Mouse (Mus musculus) lung, embryonic 16.5 days (tissue): ENCODE results near the gene Dbn1. TPM values are rescaled to one million over a fixed set of nuclear protein-coding genes. Genes with fewer than 3 reads are reported as not detected.

Experiments
- ATAC-seq: fragments of 200-750 bp; cut with Nextera tagmentation; 2 replicates; pipeline ENCODE4 v1.8.0; 2017; ENCODE audit warnings: low read depth, mild to moderate bottlenecking, moderate library complexity
- H3K27ac ChIP-seq: fragments of 300-500 bp; sonication (generic); 2 replicates; pipeline ENCODE4 v1.5.1; 2014; ENCODE audit warnings: mild to moderate bottlenecking, control low read depth, low read length
- H3K27me3 ChIP-seq: fragments of 300-500 bp; sonication (generic); 2 replicates; pipeline ENCODE4 v1.6.1; 2014; ENCODE audit warnings: low read depth, low read length, mixed read lengths; ENCODE audit not compliant: control insufficient read depth, insufficient read depth
- H3K36me3 ChIP-seq: fragments of 300-500 bp; sonication (generic); 2 replicates; pipeline ENCODE4 v1.6.1; 2014; ENCODE audit warnings: low read length; ENCODE audit not compliant: control insufficient read depth, insufficient read depth
- H3K4me1 ChIP-seq: fragments of 300-500 bp; sonication (generic); replicated peaks from 2 replicates; pipeline ENCODE4 v1.6.1; 2014; ENCODE audit warnings: low read length, mixed read lengths; ENCODE audit not compliant: control insufficient read depth, insufficient read depth
- H3K4me2 ChIP-seq: fragments of 300-500 bp; sonication (generic); 2 replicates; pipeline ENCODE4 v1.6.1; 2014; ENCODE audit warnings: low read depth, low read length, control low read depth
- H3K4me3 ChIP-seq: fragments of 300-500 bp; sonication (generic); 2 replicates; pipeline ENCODE4 v1.5.1; 2014; ENCODE audit warnings: mild to moderate bottlenecking, low read length, control low read depth
- H3K9ac ChIP-seq: fragments of 300-500 bp; sonication (generic); 2 replicates; pipeline ENCODE4 v1.6.1; 2014; ENCODE audit warnings: low read length, control low read depth
- H3K9me3 ChIP-seq: fragments of 300-500 bp; sonication (generic); 2 replicates; pipeline ENCODE4 v1.6.1; 2016; ENCODE audit warnings: low read length; ENCODE audit not compliant: control insufficient read depth
- WGBS: fragments of 180-500 bp; shearing (Covaris S2); extraction: QIAGEN DNeasy Blood & Tissue Kit; methylation state at CpG from one replicate; pipeline ENCODE4 v1.1.7; 2014; 5-methylcytosine and 5-hydroxymethylcytosine counted together
- polyA plus RNA-seq: library from polyadenylated mRNA; unstranded; fragments of >200 nt; fragmentation: Nextera tagmentation; extraction: Ambion mirVana; gene quantifications from 2 replicates; pipeline ENCODE4 v1.2.1, GENCODE M21; 2015

Gene Dbn1
- polyA plus RNA-seq, 1 experiment from 2014 or later, result 115 TPM

GRCm38 (mm10) chr13:55475750-55476149, 12.2 kb downstream of the Dbn1 start:
- Histone ChIP-seq H3K9me3 (no peaks in the 10 kb centered on the region), H3K4me2 (no peak overlapping the region), H3K27me3 (no peaks in the 10 kb centered on the region; the same call in 1 of the 2 replicates), H3K4me1 (peaks cover 8% of the 10 kb centered on the region), H3K9ac (no peak overlapping the region), H3K4me3 (no peak overlapping the region), H3K36me3 (peaks cover 18% of the 10 kb centered on the region), H3K27ac (no peak overlapping the region)
- 81% methylated on average over 5 of the region's 5 CpGs for WGBS
- no peak for ATAC-seq

GRCm38 (mm10) chr13:55474621-55475069, 13.3 kb downstream of the Dbn1 start:
- no peak overlapping the region for H3K4me2 ChIP-seq
- H3K27ac ChIP-seq, result no peak overlapping the region
- H3K4me3 ChIP-seq, result no peak overlapping the region
- H3K9me3 ChIP-seq, result no peaks in the 10 kb centered on the region
- no peak for ATAC-seq
- H3K36me3 ChIP-seq, result peaks cover 10% of the 10 kb centered on the region
- H3K9ac ChIP-seq, result no peak overlapping the region
- peaks cover 3% of the 10 kb centered on the region; the same call in 1 of the 2 replicates for H3K27me3 ChIP-seq
- WGBS, result 51% methylated on average over 5 of the region's 5 CpGs
- peaks cover 8% of the 10 kb centered on the region for H3K4me1 ChIP-seq

GRCm38 (mm10) chr13:55473961-55474360, 13.9 kb downstream of the Dbn1 start:
- Histone ChIP-seq H3K4me3 (no peak overlapping the region), H3K27me3 (peaks cover 3% of the 10 kb centered on the region; the same call in 1 of the 2 replicates), H3K4me1 (peaks cover 8% of the 10 kb centered on the region), H3K36me3 (peaks cover 10% of the 10 kb centered on the region), H3K27ac (no peak overlapping the region), H3K9ac (no peak overlapping the region), H3K4me2 (no peak overlapping the region), H3K9me3 (no peaks in the 10 kb centered on the region)
- ATAC-seq, result no peak
- 73% methylated on average over 11 of the region's 11 CpGs for WGBS

GRCm38 (mm10) chr13:55473076-55473831, 14.7 kb downstream of the Dbn1 start:
- peaks cover 8% of the 10 kb centered on the region for H3K4me1 ChIP-seq
- H3K4me3 ChIP-seq, result peak overlapping the region; percentile 59
- 34% methylated on average over 18 of the region's 18 CpGs for WGBS
- peaks cover 3% of the 10 kb centered on the region; the same call in 1 of the 2 replicates for H3K27me3 ChIP-seq
- H3K9ac ChIP-seq, result peak overlapping the region; percentile 63
- no peak for ATAC-seq
- H3K9me3 ChIP-seq, result no peaks in the 10 kb centered on the region
- H3K27ac ChIP-seq, result no peak overlapping the region
- H3K4me2 ChIP-seq, result peak overlapping the region; percentile 97
- H3K36me3 ChIP-seq, result peaks cover 10% of the 10 kb centered on the region

- Histone ChIP-seq H3K4me1 (peaks cover 8% of the 10 kb centered on the region), H3K4me3 (peak overlapping the region; percentile 59), H3K9me3 (no peaks in the 10 kb centered on the region), H3K27me3 (peaks cover 3% of the 10 kb centered on the region; the same call in 1 of the 2 replicates), H3K27ac (no peak overlapping the region), H3K36me3 (peaks cover 10% of the 10 kb centered on the region), H3K4me2 (peak overlapping the region; percentile 97), H3K9ac (peak overlapping the region; percentile 63)
- under 1% methylated on average over 92 of the region's 103 CpGs for WGBS
- ATAC-seq, result peak; percentile 60
Observed at GRCm38 (mm10) chr13:55472132-55473022, 15.5 kb downstream of the Dbn1 start.

GRCm38 (mm10) chr13:55471819-55472131, 16.1 kb downstream of the Dbn1 start:
- under 1% methylated on average over 31 of the region's 31 CpGs for WGBS
- H3K4me2 ChIP-seq, result peak overlapping the region; percentile 97
- ATAC-seq, result peak; percentile 21

GRCm38 (mm10) chr13:55471156-55471818, 16.6 kb downstream of the Dbn1 start:
- H3K4me2 ChIP-seq, result peak overlapping the region; percentile 97
- peaks cover 8% of the 10 kb centered on the region for H3K4me1 ChIP-seq
- H3K4me3 ChIP-seq, result peak overlapping the region; percentile 59
- ATAC-seq, result peak; percentile 76
- no peaks in the 10 kb centered on the region for H3K9me3 ChIP-seq
- peak overlapping the region; percentile 63 for H3K9ac ChIP-seq
- H3K27me3 ChIP-seq, result peaks cover 3% of the 10 kb centered on the region; the same call in 1 of the 2 replicates
- WGBS, result under 1% methylated on average over 53 of the region's 54 CpGs
- no peak overlapping the region; the same call in 1 of the 2 replicates for H3K27ac ChIP-seq
- peaks cover 10% of the 10 kb centered on the region for H3K36me3 ChIP-seq

More at GRCm38 (mm10) chr13:55471819-55472131, 16.1 kb downstream of the Dbn1 start:
- no peaks in the 10 kb centered on the region for H3K9me3 ChIP-seq
- H3K27ac ChIP-seq, result no peak overlapping the region
- H3K27me3 ChIP-seq, result peaks cover 3% of the 10 kb centered on the region; the same call in 1 of the 2 replicates
- H3K36me3 ChIP-seq, result peaks cover 10% of the 10 kb centered on the region
- peaks cover 8% of the 10 kb centered on the region for H3K4me1 ChIP-seq
- peak overlapping the region; percentile 63 for H3K9ac ChIP-seq
- peak overlapping the region; percentile 59 for H3K4me3 ChIP-seq

- WGBS, result 79% methylated on average over 9 of the region's 9 CpGs
Observed at GRCm38 (mm10) chr13:55470372-55470771, 17.5 kb downstream of the Dbn1 start.

More at GRCm38 (mm10) chr13:55470372-55470771, 17.5 kb downstream of the Dbn1 start:
- Histone ChIP-seq H3K9ac (no peak overlapping the region), H3K27ac (no peak overlapping the region), H3K36me3 (peaks cover 3% of the 10 kb centered on the region; the same call in 1 of the 2 replicates), H3K4me3 (no peak overlapping the region), H3K4me1 (peaks cover 8% of the 10 kb centered on the region), H3K9me3 (no peaks in the 10 kb centered on the region), H3K4me2 (no peak overlapping the region), H3K27me3 (peaks cover 3% of the 10 kb centered on the region; the same call in 1 of the 2 replicates)
- ATAC-seq, result no peak
